Mouse (Mus musculus) hindlimb bud, embryonic 11.5 days (tissue): ENCODE measurements around the gene Gpr160.
"Not testable (repeated sequence)": the region's sequence is repeated elsewhere in the genome, so short reads cannot be mapped to it uniquely, and the experiment has no call there.

Experiments
- DNase-seq: peaks from one replicate; pipeline ENCODE4 v3.0.0-alpha.2; 2012; ENCODE audit warnings: low read depth, low spot score; ENCODE audit errors: extremely low spot score

Gpr160 gene

DNA sequence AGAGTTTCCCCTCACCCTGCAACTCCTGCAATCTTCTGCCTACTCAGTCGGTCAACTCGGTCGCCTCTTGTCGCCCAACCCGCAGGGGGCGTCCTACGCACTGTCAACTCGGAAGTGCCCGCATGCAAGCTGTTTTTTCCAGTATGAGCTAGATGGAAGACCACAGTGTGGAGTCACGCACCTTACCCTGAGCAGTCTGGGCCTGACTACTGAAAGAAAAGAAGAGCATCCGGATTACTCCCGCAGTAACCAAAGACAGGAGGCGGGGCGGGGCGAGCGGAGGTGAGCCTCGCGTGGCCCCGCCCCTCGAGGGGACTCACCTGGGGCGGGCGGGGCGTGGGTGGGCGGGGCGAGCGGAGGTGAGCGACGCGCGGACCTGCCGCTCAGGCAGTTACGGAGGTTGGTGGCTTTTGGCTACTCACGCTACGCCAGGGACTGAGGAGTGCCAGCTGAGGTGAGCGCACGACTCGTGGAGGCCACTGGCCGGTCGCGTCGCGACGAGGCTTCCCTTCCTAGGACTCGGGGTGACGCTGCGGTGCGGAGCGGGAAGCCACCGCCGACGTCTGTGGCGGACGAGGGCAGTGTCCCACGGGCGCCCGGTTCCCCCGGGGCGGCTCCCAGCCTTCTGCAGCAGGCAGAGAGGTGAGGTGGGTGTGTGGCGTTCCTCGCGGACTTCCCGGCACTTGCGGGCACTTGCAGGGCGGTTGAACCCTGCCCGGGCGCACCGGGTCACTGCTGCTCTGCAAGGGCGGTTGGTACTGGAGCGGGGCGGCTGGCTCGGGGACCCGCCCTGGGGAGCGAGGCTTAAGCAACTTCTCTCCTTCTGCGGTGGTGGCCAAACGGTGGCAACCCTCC, at the start of gene Gpr160:
Gene Gpr160, plus strand, starts transcription at position 347 of the 855 bp plus-strand sequence.
- peak; percentile 14 for DNase-seq

- no peak for DNase-seq
Observed at GRCm38 (mm10) chr3:30812881-30813280, 42.9 kb upstream of the Gpr160 start.

- no peak for DNase-seq
Observed at GRCm38 (mm10) chr3:30818630-30819125, 37.1 kb upstream of the Gpr160 start.

DNA sequence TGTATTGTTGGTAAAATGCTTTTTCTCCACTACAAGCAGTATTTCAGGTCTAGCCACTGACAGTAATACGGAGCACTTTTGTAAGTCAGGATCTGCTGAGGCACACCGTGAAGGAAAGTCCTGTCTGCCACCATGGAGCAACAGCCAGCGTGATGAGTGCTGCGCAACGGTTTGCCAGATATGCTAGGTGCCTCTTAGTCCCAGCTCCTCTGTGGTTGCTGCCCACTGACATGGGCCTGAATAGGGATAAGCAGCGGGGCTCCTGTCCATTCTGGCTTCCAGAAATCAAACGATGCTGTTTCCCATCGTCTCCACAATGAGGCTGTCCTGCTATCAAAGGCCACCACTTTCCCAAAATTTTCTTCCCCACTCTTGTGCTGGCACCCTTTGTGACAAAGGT, 33.6 kb upstream of the Gpr160 start:
- DNase-seq, result no peak

DNA sequence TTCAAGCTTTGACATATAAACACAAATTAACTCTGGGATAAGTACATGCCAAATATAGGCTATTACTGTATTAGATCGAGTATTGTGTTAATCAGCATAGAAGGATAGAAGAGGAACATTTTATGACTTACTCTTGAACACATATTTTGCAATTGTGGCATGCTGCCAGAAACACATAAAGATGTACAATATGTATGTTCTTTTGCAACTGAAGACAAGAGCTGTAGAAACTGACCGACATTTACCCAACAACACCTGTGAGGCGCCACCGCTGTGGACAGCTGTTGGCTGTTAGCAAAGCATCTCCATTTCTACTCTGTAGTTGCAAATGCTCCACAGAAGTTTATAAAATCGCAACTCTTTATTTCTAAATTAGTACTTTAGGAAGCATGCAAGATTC, 29.7 kb upstream of the Gpr160 start:
- no peak for DNase-seq

- DNase-seq, result no peak
Observed at GRCm38 (mm10) chr3:30831848-30832606, 23.7 kb upstream of the Gpr160 start.

GRCm38 (mm10) chr3:30833254-30833653, 22.5 kb upstream of the Gpr160 start:
- no peak for DNase-seq

GRCm38 (mm10) chr3:30845755-30846154, 10.0 kb upstream of the Gpr160 start:
- DNase-seq, result no peak

DNA sequence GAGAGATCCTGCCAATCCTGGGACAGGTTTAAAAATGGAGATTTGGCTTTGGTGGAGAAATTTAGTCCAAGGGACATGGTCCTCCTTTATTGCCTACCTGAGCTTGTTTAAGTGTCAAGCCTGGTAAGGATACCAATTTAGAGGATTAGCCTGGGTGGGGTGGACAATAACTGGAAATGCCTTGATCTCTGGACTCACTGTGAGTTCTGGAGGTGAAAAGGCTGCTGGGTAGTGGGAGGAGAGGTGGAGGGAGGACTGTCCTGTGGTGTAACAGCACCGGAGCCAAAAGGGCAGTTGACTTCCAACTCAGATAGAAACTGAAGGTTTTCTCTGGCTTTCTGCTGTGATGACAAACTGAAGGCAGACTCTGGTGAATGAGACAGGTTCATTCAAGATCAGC, 8.3 kb upstream of the Gpr160 start:
- no peak for DNase-seq

GRCm38 (mm10) chr3:30851422-30851821, 4.3 kb upstream of the Gpr160 start:
- no peak for DNase-seq

- no peak for DNase-seq
Observed at GRCm38 (mm10) chr3:30853596-30853995, 2.2 kb upstream of the Gpr160 start.

- not testable (repeated sequence) for DNase-seq
Observed at GRCm38 (mm10) chr3:30859599-30859998, 3.8 kb downstream of the Gpr160 start.

DNA sequence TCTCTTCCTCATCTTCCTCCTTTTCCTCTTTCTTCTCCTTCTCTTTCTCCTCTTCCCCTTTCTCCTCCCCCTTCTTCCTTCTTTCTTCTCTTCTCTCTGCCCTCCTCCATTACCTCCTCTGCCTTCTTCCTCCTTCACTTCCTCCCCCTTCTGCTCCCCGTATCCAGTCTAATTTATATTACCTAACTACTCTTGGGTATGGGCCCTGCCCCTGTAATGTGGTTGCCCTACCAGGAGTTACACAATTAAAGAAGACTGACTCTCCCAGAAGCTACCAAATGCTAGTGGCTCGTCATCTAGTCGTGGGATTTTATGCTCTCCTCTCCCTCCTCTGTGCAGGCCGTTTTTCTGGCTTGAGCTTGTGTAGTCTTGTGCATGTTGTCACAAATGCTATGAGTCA, 5.0 kb downstream of the Gpr160 start:
- DNase-seq, result no peak

GRCm38 (mm10) chr3:30863712-30864435, 8.1 kb downstream of the Gpr160 start:
- no peak for DNase-seq

- no peak for DNase-seq
Observed at GRCm38 (mm10) chr3:30864640-30865039, 8.9 kb downstream of the Gpr160 start.

GRCm38 (mm10) chr3:30868176-30868575, 12.4 kb downstream of the Gpr160 start:
- DNase-seq, result no peak

DNA sequence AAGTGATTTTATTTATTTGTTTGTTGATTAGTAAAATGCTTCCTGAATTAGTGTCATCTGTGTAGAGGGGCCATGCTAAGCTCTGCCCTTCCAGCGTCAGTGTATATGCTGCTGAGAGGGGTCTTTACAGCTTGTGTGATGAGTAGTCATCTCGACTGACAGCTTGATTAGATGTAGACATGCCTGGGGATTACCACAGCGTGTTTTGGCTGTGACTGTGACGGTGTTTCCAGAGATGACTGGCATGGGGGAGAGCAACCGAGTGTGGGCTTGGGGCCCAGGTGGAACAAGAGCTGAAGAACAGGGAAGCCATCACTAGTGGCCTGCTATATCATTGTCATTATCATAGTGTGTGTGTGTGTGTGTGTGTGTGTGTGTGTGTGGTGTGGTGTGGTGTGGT, 12.9 kb downstream of the Gpr160 start:
- DNase-seq, result no peak

GRCm38 (mm10) chr3:30869995-30870394, 14.2 kb downstream of the Gpr160 start:
- no peak for DNase-seq

- DNase-seq, result no peak
Observed at GRCm38 (mm10) chr3:30876709-30877108, 21.0 kb downstream of the Gpr160 start.

- no peak for DNase-seq
Observed at GRCm38 (mm10) chr3:30887449-30887848, 31.7 kb downstream of the Gpr160 start.

GRCm38 (mm10) chr3:30889014-30889413, 33.3 kb downstream of the Gpr160 start:
- DNase-seq, result no peak
